Mouse (Mus musculus) adrenal gland, postnatal 4 days (tissue): ENCODE data around the gene Gm11985. TPM values are rescaled to one million over a fixed set of nuclear protein-coding genes. Genes with fewer than 3 reads are reported as not detected.
"Not testable (repeated sequence)": the region's sequence is repeated elsewhere in the genome, so short reads cannot be mapped to it uniquely, and the experiment has no call there.

Experiments
- DNase-seq, 2 experiments: peaks; one replicate each; pipeline ENCODE4 v3.0.0; 2021 to 2022; ENCODE audit warnings: low spot score in 2 of 2, mixed read lengths in 2 of 2
- long read RNA-seq, 2 experiments: library from polyadenylated mRNA; stranded (forward); transcript quantifications; one replicate each; pipeline ENCODE4 v2.0.0; 2021
- total RNA-seq, 2 experiments: library from RNA; stranded (reverse); gene quantifications; 2 replicates each; pipeline ENCODE4 v1.2.3; 2021

Gm11985 gene
- not detected for total RNA-seq
- long read RNA-seq, experiment 1, result 0 reads
- long read RNA-seq, experiment 2, result 0 reads

DNA sequence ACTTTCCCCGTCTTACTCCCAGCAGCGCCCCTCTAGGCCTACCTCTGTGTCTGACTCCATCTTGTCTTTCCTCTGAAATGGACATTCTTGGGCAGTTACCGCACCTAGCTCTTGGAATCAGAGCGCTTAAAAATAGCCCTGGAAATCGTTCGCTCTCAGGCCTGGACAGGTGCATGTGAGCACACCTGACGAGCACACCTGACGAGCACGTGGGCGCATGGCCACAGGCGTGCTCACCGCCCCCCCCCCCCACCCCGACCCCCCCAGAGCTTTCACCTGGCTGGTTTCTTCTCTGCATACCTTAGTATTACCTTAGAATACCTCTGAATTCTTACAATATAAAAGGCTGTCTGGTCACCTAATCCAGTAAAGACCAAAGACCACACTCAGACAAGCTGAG, at the start of gene Gm11985:
Gene Gm11985, minus strand, starts transcription at position 101 of the 400 bp plus-strand sequence.
- no peak for DNase-seq

DNA sequence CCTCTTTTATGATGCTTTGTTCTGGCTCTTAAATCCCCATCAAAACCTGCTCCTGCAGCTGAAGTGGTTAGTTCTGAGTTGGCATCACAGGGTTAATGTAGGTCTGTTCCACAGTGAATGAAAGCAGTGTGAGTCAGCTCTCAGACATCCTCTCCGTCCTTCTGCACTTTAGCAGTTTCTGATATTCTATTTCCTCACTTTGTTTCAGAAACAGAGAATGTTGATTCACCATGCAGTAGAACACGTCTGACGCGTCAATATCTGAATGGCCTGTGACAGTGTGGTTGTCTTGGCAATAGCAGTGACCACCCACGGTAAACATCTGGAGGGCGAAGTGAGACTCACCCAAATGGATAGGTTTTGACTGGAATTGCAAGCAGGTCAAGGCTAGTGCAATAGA, 49.3 kb upstream of the Gm11985 start:
- no peak for DNase-seq

DNA sequence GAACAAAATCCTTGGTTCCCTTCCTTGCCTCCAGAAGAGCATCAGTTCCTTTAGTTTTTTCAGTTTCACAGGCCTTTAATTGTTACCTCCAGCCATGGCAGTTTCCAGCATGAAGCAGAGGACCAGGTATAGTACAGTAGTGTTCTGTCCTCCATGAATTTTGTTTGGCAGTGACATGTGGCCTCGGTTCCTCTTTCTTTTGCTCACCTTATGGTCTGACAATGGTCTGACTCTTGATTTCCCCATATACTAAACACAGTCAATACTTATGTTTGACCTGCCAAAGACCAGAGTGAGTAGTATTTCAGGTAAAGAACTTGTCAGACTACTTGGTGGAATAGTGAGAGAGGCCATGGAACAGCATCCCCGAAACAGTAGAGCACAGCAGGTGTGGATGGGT, 48.4 kb upstream of the Gm11985 start:
- no peak for DNase-seq

DNA sequence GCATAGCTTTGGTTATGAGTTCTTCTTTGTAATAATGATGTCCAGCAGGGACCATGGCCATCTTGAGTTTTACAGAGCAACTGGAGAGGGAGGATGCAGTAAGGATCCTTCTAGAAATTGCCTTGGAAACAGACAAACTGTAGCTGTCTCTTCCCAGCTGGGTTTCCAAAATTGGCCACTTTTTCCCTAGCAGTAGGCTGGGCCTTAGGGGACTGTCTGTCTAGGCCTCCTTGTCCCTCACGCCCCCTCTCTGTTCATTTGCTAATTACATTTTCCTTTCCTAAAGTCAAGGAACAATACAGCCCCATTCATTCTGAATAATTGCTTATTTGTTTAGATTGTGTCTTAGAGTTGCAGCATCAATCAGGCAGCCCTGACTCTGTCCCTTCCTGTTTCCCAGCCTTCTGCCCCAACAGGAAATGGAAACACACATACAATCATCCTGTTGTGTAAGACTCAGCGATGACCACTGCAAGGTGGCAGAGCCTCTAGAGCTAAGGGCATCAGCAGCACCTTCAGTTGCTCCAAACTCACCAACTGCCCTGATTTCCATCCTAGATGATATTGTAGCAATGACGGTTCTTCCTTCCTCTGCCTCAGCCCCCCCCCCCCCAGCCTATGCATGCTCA, 46.7 kb upstream of the Gm11985 start:
- no peak for DNase-seq

DNA sequence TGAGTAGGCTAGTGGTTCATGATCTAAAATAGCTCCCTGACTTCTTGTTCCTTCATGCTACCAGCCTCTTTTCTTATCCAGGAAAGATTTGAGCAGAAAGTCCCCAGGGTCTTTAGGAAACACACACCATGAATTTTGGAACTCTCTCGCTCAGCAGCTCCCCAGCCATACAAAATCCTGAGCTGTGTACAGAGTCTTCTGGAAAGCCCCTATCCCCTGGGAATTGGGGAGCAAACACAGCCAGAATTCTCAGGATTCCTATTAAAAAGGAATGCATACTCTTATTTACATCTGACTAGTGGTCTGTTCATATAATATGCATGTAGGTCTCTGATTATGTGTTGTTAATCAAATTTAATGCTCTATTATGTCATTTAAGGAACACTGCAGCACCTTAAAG, 46.1 kb upstream of the Gm11985 start:
- DNase-seq, result no peak

DNA sequence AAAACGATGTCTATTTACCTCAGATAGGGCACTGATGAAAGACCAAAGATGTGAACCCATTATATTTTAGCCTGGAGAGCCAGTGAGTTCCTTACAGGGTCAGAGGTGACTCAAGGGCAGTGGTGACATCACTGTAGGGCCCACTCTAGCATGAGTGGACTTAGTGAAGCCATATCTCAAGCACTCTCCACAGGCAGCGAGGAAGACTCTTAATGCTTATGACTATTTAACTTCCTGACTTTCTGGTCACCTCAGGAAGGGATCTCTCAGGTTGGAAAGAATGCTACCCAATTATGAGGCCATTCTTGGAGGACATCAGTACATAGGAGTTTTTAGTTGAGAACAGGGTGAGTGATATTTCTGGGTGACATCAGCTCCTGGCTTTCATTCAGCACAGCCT, 45.0 kb upstream of the Gm11985 start:
- DNase-seq, result no peak

DNA sequence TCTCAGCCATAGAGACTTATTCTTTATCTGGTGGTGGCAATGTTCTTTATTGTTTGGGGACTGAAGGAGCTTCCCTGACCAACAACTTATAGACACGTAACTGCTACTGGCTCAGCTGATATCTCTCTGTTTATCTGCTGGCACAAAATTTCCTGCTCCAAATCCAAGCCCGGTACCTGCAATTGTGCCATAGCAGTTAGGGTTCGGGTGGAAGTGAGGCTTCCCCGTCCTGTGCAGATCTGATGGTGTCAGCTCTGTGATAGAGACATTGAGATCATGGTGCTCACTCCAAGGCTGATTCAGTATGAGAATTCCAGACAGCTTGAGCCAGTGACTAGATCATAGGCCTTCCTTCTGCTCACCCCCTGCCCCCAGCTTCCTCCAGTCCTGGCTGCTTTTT, 43.6 kb upstream of the Gm11985 start:
- DNase-seq, result no peak

DNA sequence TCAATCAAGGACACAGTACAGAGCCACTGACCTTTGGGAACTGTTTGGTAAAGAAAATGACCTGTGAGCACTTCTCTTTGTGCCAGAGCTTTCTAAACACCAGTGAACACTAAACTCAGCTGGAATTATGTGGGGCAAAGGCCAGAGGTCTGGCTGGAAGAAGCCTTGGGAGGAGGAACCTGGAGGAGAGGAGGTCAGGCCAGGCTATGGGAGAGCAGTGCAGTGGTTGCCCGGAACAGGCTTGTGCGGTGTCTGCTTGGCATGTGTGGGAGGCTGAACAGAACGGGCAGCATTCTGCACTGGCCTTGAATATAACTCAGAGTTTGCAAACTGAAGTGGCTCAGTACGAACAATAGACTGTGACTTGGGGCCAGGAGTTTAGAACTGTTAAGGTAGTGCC, 41.6 kb upstream of the Gm11985 start:
- DNase-seq, result no peak

DNA sequence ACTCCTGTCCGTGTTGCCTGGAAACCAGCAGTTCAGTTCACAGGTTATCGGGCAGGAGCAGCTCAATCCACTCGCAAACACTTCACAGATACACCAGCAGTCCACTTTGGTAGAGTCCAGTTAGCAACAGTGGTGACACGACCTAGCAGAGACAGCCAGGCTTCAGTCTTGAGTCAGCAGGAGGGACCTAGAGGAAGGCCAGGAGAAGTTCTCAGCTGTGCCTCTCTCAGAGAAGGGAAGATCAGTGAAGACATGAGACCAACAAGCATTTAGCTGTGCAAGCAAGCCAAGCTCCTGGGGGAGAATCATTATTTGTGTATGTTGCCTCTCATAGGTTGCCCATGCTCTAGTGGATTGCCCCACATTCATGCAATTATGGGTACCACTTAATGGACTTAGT, 39.7 kb upstream of the Gm11985 start:
- DNase-seq, result no peak

DNA sequence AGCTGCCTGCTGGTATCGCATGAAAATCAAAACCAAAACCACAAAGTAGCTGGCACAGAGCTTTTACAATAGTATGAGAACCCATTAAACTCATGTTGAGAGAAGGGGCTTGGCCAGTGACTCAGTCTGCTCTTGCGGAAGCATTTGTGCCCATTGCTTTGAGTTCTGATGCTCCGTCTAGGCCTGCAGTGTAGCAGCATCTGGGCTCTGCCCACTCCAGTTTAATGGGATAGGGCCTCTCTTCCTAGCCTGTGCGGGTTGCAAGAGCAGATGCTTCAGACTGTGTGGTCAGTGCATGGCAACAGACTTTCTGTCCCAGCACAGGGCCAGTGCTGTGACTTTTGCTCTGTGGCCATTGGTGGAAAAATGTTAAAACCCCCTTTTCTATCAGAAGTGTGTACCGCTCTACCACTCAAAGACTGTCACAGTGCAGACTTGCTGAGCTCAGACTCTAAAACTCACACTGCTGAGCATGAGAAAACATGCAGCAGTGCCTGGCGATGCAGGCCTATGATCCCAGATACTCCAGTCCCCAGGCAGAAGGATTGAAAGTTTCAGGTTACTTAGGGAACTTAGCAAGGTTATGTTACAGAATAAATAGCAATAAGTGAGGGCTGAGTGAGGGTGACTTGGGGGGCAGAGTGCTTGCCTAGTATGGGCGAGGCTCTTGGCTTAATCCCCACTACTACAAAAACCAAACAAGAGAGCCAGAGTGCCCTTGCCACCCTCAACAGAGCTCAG, 38.6 kb upstream of the Gm11985 start:
- DNase-seq, result no peak

DNA sequence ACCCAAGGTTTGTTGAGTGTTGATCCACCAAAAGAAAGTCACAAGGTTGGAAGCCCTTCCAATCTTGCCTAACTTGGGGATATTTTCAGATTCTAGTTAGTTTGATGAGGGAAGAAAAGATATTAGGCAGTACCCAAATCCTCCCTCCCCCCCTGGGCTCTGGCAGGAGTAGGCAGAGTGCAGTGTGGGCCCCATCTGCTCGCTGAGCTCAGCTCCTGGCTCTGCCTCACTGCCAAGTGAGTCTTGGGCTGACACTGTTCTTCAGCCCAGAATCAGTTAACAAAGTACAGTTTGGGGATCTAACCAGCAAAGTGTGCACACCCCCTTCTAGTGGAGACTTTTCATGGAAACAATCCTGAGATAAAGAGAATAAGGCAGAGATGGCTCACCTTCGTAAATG, 37.8 kb upstream of the Gm11985 start:
- DNase-seq, result no peak

DNA sequence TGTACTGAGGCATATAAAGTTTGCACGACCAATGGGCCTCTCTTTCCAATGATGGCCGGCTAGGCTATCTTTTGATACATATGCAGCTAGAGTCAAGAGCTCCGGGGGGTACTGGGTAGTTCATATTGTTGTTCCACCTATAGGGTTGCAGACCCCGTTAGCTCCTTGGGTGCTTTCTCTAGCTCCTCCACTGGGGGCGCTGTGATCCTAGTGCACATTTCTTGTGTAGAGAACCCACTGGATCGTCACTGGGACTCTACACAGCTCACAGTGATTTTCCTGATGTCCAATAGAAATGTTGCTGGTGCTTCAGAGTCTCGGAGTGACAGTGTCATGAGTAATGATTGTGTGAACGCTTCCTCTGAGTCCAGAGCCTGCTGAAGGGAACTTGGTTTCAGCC, 33.5 kb upstream of the Gm11985 start:
- DNase-seq, result not testable (repeated sequence)

DNA sequence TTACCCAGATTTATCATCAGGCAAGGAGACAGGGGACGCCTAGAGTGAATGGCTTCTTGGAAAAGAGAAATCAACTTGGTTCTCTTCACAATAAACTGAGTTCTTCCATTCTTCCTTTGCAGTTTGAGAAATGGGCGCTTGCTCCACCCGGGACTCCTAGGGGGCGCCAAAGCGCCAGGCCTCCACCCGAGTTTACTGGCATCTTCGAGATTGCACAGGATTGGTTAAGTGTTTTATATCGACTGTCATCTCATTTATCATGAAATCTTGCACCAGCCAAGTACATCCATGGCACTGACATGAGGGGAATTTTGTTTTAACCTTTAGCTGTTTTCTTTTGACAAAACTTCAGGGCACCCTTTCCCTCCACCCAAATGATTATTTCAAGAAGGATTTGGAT, 27.3 kb upstream of the Gm11985 start:
- DNase-seq, result peak in 1 of 2 experiments; percentile 37

DNA sequence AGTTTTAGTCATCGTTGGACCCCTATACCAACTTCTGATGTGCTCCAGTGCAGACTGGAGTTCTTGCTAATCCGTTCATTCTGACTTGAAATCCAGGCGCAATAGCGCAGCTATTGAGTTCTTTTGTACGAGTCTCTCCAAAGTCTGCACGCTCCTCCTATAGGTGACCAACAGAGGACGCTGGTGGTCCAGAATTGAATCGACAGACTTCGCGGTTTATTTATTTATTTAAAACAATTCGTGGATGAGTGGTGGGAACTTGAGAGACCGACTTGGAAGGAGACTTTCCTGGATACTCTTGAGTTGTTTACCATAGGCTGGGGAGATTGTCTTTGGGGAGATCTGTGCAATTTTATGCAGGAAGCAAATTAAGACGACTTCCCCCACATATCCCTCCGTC, 26.4 kb upstream of the Gm11985 start:
- DNase-seq, result no peak

DNA sequence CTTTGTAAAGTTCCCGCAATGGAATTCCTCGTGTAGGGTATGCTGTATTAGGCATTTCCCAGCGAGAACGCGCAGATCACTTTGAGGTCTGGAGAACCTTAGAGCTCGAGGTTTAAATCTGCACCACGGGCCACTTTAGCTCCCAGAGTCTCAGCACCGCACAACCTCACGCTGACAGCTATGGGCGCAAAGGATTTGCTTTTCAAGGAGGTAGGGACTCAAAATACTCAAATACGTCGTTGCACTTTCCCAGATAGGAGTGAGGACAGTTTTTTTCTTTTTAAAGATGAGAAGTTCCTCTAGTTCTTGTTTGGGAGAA, 25.9 kb upstream of the Gm11985 start:
- no peak for DNase-seq

DNA sequence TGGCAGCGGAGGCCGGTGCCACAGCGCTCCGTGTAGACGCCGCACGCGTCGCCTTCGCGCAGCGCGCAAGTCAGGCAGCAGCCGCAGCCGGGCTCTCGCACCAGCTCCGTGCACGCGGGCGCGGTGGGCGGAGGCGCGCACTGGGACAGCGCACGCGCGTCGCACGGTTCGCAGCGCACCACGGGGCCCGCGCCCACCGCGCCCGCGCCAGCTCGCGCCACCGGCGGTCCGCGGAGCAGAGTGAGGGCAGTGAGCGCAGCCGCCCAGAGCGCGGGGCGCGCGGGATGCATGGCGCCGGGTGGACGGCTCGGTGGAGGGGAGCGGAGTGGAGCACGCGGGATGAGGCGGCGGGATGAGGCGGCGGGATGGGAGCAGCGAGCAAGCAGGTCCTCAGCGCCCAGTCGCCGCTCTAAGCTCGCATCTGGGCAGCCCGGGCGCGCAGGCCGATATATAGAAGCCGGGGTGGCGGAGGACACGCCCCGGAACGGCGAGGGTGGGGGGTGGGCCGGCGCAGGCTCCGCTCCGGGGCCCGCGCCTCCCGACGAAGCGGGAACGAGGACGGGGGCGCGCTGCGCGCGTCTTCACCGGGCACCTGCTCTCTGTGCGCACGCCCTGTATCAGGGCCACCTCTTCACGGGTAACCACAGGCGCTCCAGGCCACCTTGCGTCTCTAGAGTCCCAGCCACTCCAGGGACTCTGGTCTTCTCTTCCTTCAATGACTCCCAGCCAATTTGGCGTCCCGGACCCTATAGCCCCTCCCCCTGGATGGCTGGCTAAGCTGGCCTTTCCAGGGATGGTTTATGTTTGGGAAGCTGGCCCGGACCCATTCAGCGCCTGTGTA, 25.4 kb upstream of the Gm11985 start, which contains the start of gene Igfbp3:
Gene Igfbp3, minus strand, starts transcription at position 423 of the 841 bp plus-strand sequence.
- DNase-seq, result no peak

DNA sequence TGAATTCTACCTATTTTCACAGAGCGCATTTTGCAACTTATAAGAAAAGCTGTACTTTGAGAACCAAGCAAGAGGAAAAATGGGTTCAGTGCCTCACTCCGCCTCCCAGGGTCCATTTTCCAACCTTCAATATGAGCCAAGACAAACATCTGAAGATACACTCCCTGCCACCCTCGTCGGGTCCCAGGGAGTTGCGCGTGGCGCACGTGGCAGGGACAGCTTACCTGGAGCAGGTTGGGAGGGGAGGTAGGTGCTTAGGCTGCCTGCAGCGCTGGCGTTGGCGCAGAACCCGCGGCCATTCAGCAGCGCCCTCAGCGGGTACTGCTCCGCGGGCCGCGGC, 24.8 kb upstream of the Gm11985 start:
- DNase-seq, result no peak

DNA sequence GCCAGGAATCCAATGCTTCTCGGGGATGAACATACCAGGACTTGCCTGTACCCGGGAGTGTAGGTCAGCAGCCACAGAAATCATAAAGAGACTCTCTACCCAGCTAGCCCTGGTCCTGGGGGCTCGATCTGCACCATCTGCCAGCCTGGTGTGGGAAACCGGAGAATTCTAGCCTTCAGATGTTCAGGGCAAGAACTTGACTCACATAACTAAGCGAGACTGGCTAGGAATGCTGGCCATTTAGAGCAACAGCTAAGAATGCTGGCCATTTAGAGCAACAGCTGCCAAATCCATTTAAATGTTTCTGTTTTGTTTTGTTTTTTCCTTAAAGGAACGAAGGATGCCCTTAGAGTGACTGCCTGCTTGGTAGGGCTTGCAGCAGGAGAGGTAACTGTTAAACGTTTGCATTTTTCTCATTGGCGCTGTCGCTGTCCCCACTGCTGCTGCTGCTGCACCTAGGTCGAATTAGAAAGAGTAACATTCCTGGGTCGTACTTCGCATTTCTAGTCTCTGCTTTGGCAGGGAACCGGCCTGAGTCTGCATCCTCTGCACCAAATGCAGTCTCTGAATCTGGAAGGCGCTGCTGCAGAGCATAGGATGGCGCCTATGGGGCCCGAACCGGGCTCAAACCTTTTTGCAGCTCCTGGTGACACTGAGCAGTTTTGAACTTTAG, 23.9 kb upstream of the Gm11985 start:
- DNase-seq, result no peak

DNA sequence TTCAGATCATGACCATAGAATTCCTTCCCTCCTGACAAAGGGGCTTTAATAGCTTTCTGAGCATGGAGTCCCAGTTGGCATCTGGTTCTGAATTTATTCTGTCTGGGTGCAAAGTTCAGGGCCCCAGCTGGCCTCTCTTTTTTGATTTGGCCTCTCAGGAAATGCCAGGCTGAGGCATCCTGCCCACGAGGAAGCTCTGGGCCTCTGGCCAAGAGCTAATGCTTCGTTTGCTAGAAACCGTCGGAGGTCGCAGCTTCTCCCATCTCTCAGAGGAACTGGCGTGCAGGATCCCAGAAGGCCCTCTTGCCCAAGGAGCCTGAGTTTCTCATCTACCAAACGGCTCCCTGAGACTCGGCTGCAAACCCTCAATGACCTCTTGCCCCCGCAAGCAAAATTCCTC, 22.8 kb upstream of the Gm11985 start:
- no peak for DNase-seq

DNA sequence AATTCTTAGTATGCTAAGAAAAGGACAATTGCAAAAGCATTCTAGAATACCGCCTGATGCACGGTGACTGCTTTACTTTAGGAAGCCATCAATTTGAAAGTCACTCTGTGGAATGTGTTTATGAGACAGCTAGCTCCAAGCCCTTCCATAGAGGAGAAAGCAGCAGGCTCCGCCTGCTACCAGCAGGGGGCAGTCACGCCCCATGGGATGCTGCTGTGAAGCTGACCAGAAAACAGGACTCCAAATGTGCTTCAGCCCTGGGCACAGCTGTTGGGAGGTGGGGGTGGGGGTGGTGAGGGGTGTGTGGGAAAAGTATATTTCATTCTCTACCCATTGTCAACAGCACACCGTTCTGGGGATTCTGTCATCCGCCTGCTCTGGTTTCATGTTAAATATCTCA, 22.0 kb upstream of the Gm11985 start:
- DNase-seq, result peak; percentile 50 to 59

DNA sequence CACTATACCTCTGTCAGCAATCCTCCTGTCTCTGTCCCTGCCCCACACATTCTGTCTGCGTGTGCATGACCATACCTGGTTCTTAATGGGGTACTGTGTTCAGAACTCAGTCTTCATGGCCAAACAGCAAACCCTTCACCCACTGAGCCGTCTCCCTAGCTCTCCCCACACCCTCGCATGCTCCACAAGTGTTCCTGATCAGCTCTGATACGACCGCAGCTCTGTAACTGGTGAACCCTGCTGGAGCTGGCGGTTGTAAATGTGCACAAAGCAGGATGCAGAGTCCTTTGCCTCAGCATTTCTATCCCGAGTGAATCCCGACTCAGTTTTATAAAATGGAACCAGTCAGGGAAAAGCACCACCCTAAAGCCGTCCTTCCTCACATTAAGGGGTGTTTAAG, 15.5 kb upstream of the Gm11985 start:
- DNase-seq, result no peak

DNA sequence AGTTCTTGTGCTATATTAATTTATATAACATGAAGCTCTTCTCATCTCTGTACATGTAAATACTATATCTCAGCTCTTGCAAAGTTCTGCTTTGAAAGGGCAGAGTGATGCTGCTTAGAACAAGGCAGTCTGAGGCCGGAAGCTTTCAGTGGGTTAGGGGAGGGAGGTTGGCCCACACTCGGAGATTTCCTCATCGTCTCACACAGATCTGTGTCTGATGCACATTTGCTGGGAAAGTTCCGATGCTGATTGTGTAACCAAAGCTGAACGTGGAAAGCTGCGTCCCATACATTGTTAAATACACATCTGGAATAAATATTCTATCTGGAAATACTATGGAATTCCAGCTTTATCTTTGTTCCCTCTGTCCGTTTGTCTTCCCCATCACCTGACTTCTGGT, 13.8 kb upstream of the Gm11985 start:
- DNase-seq, result no peak
